Mouse (Mus musculus) frontal cortex, postnatal 25 days (tissue): ENCODE measurements around the gene Dazl.
A peak's percentile ranks its signal among the peaks of the same experiment; 100 is the strongest.

Source experiments
- DNase-seq, 2 experiments: peaks; one replicate each; pipeline ENCODE4 v3.0.0; 2022; ENCODE audit warnings: low spot score in 2 of 2

Dazl gene

DNA sequence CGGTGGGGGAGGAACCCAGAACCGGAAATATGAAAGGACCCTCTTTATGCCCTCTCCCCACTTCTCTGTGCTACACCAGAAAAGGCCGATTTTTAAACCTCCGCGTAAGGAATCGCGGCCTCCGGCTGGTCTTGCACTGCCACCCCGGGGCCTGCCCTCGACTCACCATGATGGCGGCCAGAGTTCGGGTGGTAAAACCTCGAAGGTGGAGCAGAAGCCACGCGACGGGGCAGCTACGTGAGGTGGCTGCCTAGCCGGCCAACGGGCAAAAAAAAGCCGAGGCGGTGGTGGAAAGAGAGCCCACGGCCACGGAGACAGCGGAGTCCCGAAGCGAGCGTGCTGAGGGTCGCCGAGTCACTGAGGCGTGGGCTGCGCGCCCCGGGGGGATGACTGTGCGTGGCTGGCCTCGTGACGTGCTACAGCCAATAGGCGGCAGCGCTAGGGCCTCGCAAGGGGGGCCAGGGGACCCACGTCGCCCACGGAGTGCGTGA, at the start of gene Dazl:
Gene Dazl, minus strand, starts transcription at position 396 of the 491 bp plus-strand sequence.
- no peak for DNase-seq

DNA sequence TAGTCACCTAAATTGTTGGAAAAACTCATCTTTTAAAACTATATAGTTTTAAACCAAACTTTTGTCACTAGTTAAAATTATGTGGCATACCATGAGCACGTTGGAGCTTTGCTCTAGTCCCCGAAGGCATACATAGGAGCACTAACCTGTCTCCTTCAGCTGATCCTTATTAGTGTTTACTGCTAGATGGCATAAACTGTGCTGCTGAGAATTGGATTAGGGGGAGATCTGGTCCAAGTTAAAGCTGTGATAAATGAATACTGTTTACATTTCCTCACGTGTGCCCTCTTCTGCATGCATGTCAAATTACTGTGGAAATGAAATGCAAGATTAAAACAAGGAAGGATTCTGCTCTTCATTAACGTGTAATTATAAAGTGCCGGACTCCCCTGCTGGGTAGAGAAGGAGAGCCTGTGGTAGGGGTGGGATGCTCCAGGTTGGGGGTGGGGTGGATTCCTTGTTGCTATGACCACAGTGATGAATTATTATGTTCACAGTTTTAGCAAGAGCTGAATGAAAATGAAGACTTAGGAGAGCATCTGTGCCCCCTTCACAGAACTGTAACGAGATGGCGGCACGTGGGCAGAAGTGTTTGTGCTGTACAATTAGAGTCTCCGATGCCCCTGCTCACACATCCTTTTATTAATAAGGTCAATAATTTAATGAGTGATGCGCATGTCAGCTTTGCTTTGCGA, 48.6 kb upstream of the Dazl start:
- DNase-seq: no peak

DNA sequence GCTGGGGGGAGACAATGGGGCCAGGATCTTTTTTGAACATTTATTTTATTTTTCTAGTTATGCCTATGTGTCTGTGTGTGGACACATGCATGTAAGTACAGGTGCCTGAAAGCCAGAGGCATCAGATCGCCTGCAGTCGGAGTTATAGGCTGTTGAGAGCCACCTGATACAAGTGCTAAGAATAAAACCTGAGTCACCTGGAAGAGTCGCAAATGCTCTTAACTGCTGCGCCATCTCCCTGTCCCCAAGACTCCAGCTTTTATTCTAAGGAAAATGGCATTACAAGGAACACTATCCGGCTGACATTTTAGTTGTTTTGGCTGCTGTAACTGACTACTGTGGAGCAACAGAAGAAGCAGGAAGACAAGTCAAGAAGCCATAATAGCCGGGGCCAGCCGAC, 45.5 kb upstream of the Dazl start:
- DNase-seq: no peak

DNA sequence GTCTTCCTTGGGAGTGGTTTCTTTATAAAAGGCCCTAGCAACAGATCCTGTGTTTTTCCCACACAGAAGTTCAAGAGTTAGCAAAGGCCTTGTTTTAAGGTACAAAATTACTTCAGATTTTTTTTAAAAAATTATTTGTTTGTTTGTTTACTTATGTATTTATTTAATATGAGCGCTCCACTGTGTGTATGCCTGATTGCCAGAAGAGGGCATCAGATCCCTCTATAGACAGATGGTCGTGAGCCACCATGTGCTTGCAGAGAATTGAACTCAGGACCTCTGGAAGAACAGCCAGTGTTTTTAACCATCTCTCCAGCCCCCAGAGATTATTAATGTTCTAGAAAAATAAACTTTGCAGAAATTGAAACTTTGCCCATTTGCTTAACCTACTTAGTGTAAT, 42.3 kb upstream of the Dazl start:
- DNase-seq: no peak

DNA sequence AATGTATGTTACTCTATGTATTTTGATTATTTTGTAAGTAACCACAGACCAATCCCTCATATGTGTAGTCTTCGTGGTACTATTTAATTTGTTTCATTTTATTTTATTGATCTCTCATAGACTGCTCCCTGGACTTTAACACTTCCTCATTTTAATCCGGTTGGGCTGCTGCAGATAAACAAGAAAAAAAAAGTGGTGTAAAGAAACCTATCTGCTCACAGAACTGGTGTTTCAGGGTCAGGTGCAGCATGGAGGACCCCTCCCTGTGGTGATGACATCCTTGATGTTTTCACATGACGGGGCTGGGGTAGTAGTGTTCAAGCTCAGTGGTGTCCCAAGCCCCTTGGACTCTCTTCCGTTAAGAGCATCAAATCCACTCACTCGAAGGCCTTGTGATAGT, 41.3 kb upstream of the Dazl start:
- DNase-seq: no peak

DNA sequence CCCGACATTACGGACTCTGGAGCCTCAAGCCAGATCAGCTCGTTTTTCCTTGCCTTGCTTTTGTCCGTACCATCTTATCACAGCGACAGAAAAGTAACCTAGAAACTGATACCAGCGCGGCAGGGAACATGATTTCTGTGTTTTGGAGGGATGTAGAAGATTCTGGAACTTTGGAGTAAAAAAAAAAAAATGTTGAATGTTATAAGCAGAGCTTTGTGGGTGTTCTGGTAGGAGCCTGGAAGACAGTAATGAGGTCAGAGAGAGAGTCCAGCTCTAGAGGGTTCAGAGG, 38.5 kb upstream of the Dazl start:
- no peak for DNase-seq

DNA sequence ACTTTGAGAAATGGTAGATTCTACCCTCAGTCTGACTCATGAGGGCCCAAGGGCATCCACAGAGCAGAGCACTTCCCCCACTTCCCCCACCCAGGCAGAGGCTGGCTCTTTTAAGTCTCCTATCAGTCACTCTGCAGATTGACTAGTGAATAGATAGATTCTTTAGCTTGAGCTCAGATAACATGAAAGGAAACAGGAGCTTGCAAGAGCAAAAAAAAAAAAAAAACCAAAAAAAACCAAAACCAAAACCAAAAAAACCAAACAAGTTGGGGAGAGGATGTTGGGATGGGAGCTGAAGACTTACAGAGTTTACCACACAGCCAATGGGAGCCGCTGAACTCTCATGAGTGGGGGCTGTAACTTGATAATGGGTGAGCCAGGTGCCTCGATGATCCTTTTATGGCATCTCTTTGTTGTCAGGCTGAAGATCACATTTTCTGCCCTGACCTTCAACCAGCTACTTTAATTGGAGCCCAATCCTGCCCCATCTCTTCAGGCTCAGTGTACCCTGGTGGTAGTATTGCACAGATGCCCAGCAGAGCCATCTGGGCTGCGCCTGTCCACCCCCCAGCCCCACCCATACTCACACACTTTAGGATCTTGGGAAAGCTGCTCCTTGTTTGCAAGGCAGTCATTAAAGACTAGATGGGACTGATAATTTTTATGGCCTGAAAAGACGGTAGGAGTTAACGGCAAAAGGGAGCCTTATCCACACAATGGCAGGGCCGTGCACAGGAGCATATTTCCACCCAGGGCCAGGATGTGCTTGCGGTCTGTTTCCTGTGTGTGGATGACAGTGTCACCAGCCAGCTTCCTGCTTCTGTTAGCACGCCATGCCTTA, 38.0 kb upstream of the Dazl start:
- no peak for DNase-seq

DNA sequence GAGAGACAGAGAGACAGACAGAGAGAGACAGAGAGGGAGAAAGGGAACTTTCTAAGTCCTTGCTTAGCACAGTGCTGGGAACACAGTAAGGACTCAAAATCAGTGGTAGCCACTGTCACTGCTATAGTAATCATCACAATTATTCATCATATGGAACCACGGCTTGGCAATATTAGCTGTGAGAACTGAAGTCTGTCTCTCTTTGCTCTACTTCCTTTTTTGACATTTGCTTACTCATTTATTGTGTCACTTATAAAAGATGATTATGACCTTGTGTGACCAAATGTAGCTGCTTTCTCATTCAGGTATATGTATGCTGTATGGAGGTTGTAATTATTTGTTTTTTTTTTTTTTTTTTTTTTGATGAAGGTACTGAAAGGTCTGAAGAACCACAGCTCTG, 36.8 kb upstream of the Dazl start:
- no peak for DNase-seq

DNA sequence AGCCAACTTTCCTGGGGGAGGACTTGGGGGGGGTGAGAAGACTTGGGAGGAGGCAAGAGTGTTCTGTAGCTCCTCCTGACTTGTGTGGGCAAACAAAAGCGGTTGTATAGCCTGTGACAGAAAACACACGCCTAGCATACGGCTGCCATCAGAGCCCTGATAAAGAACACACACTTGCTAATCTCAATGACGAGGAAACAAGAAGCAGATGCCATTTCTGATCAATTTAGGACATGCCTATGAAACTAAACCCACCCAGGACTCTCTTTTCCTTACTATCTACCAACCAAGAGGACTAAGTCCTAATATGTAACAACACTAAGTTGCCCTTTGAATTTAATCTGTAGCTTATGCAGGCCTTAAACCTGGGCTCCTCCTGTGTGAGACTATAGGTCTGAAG, 31.2 kb upstream of the Dazl start:
- DNase-seq: no peak

DNA sequence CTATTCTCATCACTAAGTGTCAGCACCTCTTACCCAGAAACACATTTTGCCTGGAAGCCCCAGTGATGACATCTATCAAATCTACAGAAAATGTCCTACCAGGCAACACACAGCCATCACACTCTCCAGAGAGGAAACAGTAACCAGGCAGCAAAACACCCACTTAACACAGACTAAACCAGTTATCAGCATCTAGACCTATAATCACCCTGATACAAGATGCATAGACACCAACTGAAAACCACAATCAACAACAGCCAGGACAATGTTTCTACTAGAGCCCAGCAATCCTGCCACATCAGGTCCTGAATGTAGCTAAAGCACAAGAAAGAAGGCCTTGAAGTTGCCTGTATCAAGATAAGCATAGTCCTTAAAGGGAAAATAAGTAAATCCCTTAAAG, 25.4 kb upstream of the Dazl start:
- DNase-seq: no peak

DNA sequence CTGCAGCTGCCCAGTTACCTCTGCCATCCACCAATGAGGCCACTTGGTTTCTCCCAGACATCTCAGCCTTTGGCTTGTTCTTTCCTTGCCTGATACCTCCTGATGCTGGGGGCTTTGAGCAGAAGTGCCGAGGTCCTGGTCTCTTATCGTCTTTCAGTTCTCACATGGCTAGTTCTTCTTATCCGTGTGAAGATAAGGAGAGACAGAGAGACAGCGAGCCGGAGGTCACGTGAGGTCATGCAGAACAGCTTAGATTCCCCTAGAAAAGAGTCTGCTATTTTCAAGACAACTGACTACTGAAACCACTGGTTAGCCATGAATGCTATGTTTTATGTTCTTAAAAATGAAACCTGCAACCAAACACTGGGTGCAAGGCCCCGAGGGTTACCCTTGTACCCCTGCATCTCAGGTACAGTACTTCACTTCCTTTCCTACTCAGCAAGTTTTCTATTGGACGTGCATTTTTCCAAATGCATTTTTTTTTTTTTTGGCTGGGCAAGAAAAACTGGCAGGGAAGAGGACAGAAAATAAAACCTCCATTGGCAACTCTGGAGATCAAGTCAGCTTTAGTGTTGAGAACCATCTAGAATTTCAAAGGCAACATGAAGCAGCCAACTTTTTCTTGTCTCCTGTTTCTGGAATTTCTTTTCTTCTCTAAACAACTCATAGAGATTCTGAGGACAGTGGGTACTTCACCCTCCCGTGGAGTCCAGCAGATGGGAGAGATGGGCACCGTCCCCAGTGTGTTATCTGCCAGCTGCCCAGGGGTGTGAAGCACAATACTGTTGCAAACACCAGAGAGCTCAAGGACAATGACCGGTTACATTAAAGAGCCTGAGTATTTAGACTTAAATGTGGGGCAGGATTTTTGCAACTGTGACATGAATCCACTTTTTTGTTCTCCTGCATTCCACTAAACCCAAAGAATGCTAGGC, 23.0 kb upstream of the Dazl start:
- no peak for DNase-seq

DNA sequence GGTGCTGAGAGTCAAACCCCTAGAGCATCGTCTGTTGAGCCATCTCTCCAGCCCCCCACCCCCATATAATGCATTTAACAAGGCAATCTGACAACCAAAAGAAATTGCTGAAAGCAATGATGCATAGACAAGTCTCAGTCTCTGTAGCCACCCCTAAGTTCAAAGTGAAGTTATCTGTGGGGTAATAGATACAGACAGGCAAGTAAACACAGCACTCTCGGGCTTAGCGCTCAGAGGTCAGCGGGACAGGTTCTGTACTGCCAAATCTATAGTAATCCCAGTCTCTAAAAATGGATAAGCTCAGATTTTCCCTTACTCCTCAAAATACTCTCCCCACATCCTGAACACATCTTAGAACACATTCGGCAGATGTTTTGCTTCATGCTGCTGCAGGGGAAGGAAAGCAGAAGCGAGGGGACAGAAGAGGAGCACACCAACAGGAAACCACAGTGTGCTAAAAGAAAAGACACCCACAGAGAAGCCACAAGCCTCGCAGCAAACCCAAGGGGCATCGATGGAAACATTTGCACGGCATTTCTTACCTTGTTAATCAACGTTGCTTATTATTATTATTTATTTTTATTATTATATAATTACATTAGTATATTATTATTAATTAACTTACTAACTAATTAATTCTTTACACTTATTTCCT, 16.8 kb upstream of the Dazl start:
- no peak for DNase-seq

DNA sequence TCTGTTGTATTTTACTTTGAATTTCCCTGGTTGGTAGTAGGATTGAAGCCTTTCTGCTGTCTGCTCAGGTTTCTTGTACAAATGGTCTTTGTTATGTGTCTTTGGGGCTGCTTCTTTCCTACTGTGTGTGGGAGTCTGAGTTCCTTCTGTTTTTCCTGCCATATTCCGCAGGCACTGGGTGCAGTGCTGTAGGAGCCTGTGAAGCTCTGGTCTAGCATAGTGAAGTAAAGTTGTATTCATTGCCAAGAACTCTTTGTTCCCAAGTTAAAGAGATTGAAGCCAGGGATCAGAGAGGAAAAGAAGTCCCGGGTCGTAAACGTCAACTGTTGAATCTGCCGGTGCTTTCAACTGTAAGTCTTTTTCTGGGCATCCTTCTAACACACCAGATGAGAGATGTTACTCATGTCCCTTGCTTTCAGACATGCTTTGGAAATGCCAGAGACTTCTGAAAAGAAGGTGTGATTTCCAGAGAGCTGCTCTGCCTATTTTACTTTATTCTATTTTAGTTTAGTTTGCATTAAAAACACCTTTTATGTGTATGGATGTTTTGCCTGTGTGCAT, 16.2 kb upstream of the Dazl start:
- DNase-seq: no peak

DNA sequence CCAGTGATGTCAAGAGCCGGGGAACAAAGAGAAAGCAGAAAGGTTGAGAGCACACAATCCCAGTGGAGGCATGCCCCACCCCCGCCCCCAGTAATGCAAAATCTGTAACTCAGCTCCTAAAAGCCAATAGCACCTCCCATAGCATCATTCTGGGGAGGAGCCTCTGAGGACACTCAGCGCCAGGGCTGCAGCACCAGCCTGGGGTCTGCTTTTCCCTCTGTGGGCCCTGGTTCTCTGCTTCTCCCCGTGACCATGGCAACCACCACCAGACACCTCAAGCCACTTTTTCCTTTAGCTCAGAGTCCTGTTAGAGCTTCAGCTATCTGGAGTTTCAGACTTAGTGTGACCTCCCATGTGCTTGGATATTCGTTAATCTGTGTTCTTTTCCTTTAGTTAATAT, 15.4 kb upstream of the Dazl start:
- no peak for DNase-seq

DNA sequence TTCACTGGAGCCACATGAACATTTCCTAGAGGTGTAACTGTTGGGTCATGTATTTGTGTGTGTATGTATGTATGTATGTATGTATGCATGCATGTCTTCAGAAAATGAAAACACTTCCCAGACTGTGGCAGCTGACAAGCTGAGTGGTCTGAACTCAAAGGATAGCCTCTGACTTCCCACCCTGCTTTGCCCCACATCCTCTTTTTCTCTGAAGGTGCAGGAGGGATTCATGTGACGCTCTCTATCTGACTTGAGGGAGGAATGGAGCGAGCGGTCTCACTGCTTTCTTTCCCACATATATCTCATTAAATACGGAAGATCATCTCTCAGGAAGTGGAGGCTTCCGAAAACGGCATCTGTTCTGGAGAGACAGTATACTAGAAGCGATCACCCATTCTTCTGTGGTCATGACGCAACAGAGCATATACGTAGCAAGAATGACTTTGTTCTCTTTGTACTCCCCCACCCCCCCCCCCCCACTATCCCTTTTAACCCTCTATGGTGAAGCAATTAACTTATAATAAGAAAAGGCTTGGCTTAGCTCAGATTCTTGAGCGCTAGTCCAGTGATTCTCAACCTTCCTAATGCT, 14.7 kb upstream of the Dazl start:
- no peak for DNase-seq

DNA sequence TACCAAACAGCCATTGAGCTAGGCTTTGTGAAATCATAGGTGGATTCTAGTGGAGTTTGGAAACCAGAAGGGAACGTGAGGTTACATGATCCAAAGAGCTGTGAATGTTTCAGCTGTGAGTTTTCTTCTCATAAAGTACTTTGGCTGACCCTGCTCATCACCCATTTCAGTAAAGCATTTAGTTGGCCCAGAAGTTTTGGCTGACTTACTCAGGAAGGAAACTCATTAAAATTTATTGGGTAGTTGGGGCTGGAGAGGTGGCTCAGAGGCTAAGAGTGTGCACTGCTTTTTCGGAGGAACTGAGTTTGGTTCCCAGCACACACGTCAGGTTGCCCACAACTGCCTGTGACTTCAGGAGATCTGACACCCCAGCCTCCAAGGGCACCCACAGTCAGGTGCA, 9.4 kb upstream of the Dazl start:
- no peak for DNase-seq

DNA sequence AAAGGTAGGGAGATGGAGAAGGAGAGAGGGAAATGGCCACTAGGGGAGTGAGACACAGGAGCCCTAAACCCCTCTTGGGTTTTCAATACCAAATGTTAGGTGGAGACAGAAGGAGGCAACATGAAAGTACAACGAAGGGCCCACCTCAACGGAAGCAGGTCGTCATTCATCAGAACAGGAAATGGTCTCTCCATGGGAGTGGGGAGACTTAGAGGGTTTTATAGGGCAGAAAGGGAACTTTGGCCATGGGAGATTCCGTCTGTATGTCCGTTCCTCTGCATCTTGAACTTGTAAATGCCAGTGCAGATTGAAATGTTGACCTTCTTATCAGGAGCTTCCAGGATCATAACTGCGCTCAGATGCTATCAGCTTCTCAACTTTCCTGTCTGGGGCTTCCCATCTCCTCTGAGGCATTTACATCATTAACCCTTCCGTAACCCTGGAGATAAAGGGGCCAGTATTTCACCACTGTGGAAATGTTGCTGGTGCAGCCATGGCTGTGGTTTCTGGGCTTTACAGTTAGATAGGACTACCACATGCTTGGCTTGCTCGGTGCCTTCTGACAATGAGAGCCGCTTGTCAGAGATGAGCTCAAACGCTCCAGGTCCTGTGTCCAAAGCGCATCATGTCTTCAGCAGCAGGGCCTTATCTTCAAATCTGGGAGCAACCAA, 6.9 kb upstream of the Dazl start:
- DNase-seq: no peak

DNA sequence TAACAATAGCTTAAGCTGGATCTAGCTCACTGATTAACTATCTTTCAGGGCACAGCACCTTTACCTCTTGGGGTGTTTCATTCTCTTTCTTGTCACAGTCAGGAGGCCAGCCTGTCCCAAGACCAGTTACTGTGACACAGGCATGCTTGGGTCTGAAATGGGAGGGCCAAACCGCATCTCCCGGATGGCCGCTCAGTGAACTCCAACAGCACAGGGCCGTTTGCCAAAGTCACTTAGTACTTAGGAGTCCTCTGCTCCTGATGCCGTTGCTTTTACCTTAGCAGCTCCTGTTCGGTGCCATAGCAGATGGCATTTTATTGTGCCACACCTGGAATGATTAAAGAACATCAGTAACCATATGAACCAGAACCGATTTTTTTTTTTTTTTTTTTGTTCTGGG, 5.4 kb upstream of the Dazl start:
- DNase-seq: no peak

DNA sequence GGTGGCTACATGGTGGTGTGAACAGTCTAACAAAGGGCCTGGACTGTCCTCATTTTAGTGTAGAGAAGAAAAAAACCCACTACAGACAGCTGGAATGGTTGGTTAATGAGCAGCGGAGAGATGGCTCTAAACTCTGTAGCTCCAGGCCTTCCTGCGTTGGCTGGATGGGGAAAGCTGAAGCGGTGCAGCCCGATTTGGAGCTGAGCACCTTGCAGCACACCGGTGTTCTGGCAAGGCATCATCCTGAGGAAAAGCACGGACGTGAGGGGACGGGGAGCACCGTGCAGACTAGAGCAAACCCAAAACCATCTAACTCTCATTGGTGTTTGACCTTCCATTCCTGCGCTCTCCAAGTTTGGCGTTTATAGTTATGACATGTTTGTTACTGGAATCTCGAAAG, 1.3 kb upstream of the Dazl start:
- DNase-seq: no peak

DNA sequence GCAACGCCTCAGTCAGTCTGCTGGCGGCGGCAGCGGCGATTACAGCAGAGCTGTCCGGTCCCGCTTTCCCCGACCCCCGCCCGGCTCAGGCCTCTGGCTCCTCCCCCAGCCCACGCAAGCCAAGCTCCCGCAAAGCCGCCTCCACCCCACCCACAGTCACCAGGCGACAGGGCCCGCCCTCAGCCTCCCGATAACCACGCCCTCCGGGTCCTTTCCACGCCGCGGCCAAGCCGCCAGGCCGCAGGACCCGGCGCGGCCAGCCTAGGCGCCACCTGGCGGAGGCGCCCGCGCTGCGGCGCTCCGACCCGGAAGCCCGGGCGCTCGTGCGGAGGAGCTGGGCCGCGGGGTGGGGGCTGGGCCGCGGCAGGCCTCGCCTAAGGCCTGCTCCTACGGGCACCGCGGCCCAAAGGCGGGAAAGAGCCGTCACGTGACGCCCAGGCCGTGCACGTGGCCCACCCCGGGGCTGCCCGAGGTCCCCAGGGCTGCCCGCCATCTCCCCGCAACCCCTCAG, 720 bp downstream of the Dazl start:
- peak; percentile 33 to 56 for DNase-seq
